Mouse (Mus musculus) CD8-positive naive resting alpha-beta T cell, adult 2 months (primary cell): Measurements from ENCODE around the gene AW146154.
A peak's percentile ranks its signal among the peaks of the same experiment; 100 is the strongest.
"Not testable (repeated sequence)": the region's sequence is repeated elsewhere in the genome, so short reads cannot be mapped to it uniquely, and the experiment has no call there.

ENCODE experiments used
- DNase-seq, 2 experiments: peaks; one replicate each; pipeline ENCODE4 v3.0.0; 2022; ENCODE audit warnings: low read depth in 2 of 2, low spot score in 2 of 2

AW146154 gene

DNA sequence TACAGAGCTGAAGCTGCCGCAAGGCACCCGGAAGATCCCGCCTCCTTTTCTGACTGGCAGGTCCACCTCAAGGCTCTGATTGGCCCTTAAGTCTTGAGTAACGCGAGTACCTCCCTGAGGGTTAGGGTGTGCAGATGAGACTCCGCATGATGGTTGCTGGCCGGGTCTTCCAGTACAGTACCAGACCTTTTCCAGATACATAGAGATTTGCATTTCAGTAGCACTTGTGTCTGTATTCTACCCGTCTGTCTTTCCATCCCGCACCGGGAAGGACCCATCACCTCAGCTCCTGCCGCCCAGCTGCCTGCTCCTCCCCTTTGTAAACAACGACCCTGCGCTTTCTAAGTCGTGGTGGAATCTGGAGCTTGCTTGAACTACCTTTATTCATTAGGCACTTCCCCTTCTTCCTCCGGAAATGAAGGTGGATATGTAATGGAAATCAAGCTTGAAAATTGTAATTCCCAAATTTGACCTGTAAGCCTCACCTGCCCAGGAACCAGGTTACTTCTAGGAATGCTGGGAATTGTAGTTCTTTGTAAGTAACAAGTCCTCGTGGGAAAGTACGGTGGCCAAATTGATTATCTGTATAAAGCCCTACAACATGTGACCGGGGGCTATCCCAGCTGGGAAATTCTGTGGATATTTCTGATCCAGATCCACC is at the start of gene AW146154, which contains the start of gene Gm20449:
AW146154 (minus strand) TSS at position 502 of the 661 bp plus-strand sequence.
Gm20449 (minus strand) TSS at position 29 of the 661 bp plus-strand sequence.
- peak; percentile 92 to 95 for DNase-seq

DNA sequence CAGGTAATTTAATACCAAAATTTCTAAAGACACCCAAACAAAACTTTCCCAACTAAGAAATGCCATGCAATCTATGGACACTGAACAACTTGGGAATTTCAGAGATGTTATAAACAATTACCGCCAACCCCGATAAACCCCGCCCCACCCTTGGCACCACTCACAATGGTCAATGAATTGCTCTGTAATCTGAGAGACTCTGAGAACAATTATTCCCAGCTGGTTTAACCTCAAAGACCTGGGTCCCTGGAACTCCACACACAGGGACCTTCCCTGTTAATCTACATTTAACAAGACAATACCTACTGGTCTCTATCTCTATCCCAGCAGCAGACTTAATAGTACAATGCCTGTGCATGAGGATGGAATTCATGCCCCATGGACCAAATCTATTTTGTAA is 13.0 kb upstream of the AW146154 start:
- no peak for DNase-seq

DNA sequence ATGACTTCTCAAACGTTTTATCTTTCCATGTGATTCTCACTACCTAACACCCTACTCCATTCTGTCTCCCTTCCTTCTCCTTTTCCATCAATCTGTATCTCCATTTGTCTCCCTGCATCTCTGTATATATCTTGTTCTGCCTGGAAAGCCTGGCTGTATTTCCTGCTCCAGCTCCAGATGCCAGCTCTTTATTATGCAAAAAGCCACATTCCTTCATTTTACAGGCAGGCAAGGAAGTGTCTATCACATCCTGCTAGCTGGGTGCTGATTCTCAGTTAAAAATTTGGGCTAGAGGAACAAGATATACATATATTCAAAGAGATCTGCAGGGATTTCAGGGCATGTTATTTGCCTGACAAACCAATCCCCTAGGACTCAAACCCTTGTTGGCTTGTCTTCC is 12.5 kb upstream of the AW146154 start:
- no peak for DNase-seq

DNA sequence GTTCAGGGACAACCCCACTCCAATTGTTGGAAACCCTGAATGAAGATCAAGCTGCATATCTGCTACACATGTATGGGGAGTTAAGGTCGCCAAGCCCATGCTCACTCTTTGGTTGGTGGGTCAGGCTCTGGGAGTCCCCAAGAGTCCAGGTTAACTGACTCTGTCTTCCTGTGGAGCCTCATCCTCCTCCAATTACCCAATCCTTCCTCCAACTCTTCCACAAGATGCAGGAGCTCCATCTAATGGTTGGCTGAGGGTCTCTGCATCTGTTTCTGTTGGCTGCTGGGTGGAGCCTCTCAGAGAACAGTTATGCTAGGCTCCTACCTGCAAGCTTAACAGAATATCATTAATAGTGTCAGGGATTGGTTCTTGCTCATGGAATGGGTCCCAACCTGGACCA is 2.7 kb upstream of the AW146154 start:
- DNase-seq: no peak

DNA sequence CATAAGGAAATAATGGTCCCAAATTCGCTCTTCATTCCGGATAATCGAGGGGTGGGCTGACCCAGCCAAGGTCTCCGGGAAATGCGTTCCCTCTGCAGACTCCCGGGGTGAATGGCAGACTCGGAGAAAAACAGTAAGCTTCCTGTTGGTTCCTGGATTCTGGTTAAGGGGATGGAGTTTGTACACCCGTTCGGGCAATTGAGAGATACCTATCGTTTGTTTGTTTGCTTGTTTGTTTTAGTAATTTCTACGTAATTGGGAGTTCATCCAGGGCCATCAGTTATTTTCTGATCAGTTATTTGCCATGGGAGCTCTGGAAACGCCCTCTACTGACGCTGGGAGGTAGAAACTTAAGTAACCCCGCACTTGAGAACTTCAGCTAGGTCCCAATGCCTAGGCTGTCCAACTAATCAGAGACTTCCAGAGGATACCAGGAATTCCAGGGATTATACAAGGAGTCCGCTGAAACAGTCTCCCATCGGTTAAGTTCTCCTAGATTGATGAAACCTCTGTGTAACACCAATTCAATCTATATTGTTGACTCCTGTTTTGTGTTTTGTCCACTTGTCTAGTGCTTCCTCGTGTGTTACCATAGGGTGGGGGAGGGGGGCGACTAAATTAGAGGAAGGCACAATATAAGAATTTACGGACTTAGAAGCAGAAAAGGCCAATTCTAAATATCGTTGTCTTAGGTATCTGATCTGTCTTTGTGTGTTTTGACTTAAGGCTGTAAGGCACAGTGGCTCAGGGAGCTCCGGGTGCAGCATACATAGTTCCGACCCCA is 653 bp upstream of the AW146154 start:
- peak; percentile 55 to 70 for DNase-seq

DNA sequence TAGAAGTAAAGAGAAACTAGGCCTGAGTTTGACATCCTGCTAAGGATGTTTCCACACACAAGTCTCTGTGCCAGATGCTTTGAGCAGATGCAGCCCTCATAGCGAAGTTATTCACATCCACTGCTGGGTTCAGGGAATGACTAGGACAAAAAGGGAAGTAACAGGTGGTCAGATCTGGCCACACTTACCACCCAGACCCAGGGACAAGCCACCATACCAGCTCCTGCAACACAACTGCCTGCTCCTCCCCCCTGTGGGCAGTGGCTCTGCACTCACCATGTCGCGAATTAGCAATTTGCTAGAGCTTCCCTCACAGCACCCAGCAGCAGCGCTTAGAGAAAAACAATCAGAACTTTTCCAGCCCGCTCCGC is 687 bp downstream of the AW146154 start:
- DNase-seq: not testable (repeated sequence)

DNA sequence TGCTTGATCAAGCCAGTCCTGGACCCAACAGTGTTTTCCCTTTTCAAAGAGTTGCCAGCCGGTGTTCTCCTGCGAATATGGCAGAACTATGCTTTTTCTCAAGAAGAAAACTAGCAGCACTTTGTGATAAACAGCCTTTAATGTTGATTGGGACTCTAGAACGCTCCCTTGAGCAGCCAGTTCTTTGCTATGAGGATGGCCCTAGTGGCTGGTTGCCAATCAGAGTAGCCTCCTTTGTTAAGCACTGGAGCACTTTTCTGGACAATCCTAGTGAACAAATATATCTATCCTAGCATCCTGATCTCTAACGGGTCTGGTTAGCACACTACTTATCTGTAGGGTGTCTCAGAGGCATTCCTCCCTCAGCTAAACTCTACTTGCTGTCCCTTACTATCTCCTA is 1.2 kb downstream of the AW146154 start:
- DNase-seq: not testable (repeated sequence)

DNA sequence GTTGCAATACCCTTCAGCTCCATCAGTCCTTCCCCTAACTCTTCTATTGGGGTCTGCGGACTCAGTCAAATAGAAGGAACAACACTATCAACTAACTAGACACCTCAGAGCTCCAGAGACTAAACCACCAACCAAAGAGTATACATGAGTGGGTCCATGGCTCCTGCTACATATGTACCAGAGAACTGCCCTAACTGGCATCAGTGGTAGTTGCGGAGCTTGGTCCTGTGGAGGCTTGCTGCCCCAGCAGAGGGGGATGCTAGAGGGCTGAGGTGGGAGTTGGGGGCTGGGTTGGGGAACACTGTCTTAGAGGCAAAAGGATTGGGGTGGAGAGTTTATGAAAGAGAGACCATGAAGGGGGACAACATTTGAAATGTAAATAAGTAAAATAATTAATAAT is 1.8 kb downstream of the AW146154 start:
- no peak for DNase-seq

DNA sequence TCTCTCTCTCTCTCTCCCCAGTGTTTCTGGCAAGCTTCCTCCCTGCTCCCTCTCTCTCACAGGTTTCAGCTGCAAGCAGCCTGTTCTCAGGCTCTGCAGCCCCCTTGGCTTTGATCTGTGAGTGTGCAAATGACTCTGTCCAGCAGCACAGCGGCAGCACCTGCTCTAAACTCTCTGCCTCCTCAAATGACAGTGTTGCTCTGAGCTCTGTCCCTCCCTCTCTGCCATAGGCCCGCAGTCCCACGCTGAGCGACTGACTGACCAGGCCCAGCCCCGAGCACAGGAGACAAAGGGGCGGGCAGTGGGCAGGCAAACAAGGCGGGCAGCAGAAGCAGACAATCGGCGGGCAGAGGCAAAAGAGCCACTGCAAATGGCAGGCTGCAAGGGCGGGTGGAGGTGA is 47.8 kb downstream of the AW146154 start:
- no peak for DNase-seq

DNA sequence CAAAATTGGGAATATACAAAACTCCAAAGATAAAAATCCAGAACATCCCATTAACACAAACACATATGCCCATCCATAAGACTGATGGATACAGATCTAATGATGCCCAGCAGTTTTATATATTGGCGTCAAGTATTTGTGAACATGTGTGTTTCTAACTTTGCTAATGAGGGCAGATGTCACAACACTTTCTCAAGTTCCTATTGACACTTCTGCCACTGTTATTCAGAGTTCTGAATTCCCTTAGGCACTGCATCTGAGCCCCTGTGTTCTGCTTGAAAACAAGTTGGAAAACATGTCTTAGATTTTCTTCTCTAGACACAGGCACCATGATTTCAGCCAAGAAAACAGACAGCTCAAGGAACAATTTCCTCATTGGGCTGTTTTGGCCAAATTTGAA is 51.1 kb downstream of the AW146154 start, which contains the start of gene Vmn2r57:
Vmn2r57 (minus strand) TSS at position 101 of the 400 bp plus-strand sequence.
- not testable (repeated sequence) for DNase-seq
